Mouse (Mus musculus) cerebral cortex, adult 2 months (tissue): ENCODE results near the gene Zscan22.

Source experiments
- WGBS: fragments of 180-500 bp; shearing (Covaris S2); methylation state at CpG from one replicate; pipeline ENCODE4 v1.1.7; 2018; 5-methylcytosine and 5-hydroxymethylcytosine counted together

The Zscan22 gene

DNA sequence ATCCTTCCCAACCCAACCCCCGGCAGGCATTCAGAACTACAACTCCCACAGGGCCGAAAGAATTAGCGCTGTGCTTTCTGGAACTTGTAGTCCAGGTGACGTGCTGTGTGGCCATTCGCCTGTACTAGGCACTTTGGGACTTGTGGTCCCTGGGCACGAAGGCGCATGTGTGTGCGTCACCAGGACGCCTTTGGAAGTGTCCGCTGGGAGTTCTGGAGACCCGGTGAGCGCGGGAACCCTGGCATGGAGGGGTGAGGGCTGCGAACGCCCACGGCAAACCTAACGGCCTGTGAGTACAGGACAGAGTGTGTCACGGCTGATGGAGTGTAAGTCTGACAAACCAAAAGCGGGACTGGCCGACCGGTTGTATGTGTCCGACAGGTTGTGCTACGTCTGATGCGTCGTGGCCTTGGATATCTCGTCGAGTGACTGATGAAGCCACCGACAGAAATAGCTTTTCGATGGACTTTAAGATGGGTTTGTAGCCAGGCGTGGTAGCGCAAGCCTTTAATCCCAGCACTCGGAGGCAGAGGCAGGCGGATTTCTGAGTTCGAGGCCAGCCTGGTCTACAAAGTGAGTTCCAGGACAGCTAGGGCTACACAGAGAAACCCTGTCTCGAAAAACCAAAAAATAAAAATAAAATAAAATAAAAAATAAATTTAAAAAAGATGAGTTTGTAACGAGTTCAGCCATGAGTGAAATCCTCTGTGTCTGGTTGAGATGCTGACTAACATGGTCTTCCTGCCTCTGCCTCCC is at the start of gene Zscan22:
Gene Zscan22, plus strand, starts transcription at position 161 of the 756 bp plus-strand sequence.
- WGBS: 5% methylated on average over 36 of the region's 36 CpGs

DNA sequence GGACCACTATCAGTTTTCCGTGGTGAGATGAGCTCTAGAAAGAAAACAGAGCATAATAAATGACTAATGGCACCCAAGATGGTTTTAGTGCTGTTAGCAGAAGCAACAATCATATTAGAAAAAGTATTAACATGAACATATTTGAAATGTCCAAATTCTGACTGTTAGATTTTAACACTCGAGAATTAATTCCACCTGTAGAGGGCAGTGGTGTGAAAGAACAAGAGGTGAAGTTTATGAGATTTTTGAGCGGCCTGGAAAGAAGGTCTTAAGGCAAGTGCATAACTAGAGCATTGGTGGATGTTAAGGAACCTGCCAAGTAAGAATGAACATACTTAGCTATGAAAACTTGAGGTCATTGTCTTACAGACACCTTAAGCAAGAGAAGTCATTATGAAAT is 23.3 kb upstream of the Zscan22 start:
- WGBS: 18% methylated on average over 3 of the region's 3 CpGs

DNA sequence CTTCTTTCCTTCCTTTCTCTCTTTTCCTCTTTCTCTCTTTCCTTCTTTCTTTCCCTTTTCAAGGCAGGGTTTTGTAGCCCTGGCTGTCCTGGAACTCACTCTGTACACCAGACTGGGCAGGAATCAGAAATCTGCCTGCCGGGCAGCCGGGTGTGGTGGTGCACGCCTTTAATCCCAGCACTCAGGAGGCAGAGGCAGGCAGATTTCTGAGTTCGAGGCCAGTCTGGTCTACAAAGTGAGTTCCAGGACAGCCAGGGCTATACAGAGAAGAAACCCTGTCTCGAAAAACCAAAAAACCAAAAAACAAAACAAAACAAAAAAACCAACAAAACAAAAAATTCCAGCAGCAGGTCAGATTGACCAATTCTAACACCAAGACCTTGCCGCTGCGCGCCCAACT is 17.1 kb upstream of the Zscan22 start:
- 33% methylated on average over 8 of the region's 8 CpGs for WGBS

DNA sequence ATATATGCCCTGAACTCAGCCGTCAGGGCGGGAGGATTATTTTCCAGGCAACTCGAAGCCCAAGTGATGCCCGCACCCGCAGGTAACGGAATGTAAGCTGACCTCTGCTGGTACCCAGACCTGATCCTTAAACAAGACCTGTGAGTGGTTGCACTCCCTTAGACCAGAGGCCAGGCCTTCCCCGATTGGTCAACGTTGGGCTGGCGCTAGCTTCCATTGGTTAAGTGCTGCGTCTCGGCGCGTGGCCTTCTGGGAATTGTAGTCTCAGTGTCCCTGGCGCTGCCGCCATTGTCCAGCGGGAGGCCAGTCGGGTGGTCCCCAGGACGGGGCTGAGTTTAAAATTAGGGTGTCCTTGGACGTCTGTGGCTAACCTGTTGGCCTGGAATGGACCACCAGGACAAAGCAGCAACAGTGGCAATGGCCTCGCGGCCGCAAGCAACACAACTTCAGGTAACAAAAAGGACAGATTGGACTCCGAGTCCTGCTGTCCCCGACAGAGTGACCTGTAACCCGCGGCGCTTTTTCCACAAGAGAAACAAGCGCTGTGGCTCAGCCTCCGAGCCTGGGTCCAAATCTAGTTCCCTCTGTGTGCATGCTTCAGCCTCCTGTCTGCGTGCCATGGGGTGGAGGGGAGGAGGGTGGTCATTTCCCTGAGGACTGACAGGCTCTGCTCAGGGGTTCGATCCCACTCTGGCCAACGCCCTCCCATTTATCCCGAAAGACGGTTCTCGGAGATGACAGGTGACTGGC is 16.5 kb upstream of the Zscan22 start, which contains the start of gene Zfp128:
Gene Zfp128, plus strand, starts transcription at position 267 of the 750 bp plus-strand sequence.
- WGBS: under 1% methylated on average over 35 of the region's 35 CpGs

DNA sequence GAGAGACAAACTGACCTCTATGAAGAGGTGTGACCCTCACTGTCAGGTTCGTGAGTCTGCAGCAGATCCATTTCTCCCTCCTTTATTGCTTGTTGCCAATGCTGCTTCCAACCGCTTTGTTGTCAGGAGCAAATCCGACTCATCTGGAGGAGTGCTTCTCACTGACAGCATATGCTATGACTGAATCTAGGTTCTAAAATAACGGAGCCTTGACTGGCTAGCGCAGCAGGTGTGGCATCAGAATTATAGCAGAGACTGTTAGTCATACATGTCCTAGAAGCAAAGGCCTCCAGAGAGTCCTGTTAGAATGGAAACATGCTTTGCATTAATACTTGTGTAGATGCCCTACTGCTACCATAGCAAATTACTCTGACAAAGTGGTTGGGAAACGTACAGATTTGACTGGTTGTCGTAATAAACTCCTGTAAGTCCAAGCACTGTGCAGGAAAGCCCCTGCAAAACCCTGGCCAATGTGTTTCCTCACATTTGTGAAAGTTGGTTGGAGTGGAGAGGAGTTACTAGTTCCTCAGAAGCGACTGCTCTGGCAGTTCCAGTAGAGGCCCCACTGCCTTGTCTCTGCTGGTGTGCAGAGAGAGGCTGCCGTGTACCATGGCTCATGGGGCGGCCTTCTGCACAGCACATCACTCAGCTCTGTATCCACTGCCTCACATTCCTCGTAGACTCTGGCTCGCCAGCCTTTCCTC is 10.9 kb upstream of the Zscan22 start:
- 73% methylated on average over 12 of the region's 12 CpGs for WGBS

DNA sequence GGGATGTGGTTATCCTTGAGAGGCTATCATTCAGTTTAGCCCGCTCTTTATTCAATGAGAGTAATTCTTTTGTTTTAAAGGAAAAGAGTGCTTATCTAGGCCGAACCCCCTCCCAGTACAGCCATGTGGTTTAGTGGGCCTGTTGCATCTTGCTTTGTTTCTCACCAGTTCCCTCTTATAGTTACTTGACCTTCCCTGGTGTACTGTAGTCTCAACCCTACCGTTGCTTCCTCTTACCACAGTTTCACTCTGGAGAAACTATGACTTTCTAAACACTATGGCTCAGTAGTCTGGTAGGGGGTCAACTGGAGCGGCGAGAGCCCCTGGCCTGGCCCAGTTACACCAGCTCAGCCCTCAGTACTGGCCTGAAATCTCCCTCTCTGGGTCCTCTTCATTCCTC is 10.0 kb upstream of the Zscan22 start:
- WGBS: 88% methylated on average over 5 of the region's 5 CpGs

DNA sequence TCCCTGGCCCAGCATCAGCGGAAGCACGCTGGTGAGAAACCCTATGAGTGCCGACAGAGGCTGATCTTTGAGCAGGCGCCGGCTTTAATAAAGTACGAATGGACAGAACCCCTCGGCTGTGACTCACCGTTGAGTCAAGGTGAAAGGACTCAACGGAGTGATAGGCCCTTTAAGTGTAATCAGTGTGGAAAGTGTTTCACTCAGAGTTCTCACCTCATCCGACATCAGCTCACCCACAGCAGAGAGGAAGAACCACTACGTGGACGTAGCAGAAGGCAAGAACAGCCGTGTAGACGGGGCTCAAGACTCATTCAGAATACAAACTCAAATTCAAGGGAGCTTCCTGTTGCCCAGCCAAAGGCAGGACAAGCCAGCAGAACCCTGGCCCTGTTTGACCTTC is 6.7 kb upstream of the Zscan22 start:
- 95% methylated on average over 14 of the region's 14 CpGs for WGBS

DNA sequence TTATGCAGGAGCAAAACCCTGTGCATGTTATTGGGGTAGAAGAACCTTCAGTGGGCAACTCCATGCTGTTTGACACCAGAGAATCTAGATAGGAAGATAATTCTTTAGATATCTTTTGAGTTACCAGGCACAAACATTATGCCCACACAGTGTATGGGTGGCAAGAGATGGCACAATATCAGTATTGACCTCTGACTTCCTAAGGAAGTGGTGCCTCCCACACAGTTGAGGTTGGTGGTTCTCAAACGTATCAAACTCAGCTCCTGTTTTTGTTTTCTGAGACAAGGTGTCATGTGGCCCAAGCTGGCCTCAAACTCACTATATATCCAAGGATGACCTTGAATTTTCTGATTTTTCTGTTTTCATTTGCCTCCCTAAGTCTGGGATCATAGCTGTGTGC is 6.3 kb upstream of the Zscan22 start:
- WGBS: 58% methylated on average over 1 of the region's 1 CpGs

DNA sequence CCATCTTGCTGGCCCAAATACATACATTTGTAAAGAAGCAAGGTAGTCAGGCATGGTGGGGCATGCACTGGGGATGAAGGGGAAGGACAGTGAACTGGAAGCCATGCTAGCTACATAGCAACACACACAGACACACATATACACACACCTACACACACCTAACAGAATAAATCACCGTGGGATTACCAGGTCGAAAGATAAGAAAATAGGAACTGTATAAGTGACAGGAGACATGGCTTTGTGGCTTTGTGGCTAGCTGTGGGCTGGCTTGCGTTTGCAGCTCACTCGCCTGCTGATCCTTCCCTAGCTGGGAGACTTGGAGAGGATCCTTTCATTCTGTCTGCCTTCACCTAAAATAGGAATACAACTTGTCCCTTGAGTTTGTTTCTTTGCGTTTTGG is 3.9 kb downstream of the Zscan22 start:
- WGBS: 82% methylated on average over 5 of the region's 5 CpGs

DNA sequence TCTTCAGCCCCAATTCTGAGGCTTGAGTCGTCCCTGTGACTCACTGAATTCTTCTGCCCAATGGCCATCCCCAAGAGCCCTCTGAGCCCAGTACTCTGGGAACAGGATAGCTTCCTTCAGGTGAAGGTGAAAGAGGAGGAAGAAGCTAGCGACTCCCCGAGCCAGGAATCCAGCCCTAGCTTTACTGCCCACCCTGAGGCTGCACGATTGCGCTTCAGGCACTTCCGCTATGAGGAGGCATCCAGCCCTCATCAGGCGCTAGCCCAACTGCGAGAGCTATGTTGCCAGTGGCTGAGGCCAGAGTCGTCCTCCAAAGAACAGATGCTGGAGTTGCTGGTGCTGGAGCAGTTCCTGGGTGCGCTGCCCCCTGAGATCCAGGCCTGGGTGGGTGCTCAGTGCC is 6.0 kb downstream of the Zscan22 start:
- 63% methylated on average over 10 of the region's 10 CpGs for WGBS

DNA sequence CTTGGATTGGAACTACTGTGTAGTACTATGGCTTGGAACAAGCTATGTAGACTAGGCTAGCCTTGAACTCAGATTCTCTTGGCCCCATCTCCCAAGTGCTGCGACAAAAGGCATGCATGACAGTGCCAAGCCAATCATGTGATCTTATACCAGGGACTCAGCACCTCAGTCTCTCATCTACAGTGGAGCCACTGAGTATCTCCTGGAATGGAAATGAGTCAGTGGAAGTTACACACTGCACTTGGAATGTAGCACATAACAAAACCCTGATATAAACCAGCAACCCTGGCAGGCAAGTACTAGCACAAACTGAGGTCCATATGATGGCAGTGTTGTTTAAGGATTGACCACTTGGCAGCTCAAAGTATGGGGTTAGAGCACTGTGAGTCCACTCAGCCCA is 7.5 kb downstream of the Zscan22 start:
- WGBS: 77% methylated on average over 1 of the region's 1 CpGs

DNA sequence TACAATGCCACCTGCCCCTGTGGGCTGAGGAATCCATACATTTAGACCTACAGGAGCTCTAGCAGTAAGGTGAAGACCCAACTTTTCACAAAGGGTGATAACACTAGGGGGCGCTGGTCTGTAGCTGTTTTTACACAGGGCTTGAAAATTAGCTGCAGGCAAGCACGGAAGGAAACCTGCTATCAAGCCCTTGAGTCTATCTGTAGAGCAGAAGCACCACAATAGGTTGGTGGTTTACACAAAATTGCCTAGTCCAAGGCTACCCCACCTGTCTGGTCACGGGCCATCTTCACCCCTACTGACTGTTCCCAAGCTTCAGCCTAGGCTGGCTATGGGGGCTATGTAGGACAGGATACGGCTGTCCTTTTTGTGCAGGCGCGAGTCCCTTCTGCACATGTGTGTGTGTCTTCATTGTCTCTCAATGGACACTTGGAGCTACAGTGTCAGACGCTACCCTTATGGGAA is 11.9 kb downstream of the Zscan22 start:
- WGBS: 26% methylated on average over 7 of the region's 7 CpGs

DNA sequence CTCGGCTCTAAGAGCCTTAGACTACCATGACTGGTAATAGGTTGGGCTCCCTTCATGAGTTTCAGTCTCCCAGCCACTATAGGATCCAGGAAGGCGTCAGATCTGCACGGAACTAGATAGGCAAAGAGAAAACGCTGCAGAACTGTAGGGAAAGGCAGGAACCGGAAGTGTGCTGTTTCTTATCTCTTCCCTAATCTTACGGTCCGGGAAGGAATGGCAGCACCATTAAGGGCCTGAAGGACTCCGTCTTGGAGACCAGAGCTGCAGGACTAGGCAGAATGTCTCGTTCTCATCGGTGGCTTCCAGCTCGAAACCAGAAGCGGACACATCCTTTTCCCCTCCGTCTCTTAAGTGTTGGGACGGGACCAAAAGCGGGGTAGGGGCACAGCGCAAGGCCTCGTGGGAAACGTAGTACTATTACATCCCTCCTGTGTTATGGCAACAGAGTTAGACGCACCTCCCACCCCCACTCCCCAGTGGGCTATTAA is 12.6 kb downstream of the Zscan22 start:
- 2% methylated on average over 19 of the region's 19 CpGs for WGBS

DNA sequence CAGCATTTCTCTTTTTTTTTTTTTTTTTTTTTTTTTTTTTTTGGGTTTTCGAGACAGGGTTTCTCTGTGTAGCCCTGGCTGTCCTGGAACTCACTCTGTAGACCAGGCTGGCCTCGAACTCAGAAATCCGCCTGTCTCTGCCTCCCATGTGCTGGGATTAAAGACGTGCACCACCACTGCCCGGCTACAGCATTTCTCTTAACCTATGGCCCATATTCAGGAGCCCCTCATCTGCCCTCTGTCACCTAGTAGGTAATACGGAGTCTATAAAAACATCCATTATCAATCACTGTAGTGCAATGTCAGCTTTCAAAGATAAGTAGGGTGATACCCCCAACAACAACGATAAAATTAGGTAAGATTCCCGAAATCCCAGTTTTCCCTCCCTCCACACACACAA is 22.9 kb downstream of the Zscan22 start:
- WGBS: 84% methylated on average over 7 of the region's 8 CpGs

DNA sequence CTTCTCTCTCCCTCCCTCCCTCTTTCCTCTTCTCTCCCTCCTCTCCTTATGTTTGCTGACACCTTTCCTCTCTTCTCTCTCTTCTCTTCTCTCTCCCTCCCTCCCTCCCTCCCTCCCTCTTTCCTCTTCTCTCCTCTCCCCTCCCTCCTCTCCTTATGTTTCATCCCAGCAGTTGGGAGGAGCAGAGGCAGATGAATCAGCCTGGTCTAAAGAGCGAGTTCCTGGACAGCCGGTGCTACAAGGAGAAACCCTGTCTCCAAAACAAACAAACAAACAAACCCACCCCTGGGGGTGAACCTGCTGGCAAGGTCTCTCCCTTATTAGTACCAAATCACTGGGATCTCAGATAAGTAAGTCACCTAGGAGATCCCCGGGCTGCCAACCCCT is 23.7 kb downstream of the Zscan22 start:
- 1% methylated on average over 3 of the region's 3 CpGs for WGBS

DNA sequence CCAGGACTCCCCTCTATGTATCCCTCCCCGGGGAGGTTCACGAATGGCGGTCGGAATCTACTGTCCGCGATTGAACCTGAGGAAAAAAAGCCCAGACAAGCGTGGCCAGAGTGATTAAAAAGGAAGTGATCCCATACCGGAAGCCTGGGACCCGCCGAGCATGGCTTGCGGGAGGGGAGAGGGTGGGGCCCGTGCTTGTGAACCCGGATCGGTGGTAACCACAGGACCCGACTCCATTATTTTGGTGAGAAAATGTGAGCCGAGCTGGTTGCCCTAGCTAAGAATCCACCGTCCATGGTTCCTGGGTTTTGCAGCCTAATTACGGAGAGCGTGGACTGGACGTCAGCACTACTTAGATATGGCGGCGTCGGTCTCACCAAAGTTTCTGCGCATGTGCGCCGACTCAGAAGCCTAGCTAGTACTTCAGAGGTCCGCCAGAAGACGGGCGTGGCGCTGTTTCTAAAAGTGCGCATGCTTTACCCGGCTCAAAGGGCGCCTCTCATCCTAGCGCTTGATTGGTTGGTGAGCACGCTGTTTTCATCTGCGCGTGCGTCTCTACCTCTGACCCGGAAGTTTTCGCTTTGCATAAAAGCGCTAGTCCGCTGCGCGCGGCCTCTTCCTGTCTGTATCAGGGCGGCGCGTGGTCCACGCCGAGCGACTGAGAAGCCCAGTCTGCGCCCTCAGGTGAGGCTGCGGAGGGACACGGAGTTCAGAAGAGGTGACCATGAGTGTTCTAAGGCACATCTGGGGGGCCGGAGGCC is 24.3 kb downstream of the Zscan22 start, which contains the start of gene Rps5:
Gene Rps5, plus strand, starts transcription at position 586 of the 761 bp plus-strand sequence.
- WGBS: under 1% methylated on average over 55 of the region's 55 CpGs

DNA sequence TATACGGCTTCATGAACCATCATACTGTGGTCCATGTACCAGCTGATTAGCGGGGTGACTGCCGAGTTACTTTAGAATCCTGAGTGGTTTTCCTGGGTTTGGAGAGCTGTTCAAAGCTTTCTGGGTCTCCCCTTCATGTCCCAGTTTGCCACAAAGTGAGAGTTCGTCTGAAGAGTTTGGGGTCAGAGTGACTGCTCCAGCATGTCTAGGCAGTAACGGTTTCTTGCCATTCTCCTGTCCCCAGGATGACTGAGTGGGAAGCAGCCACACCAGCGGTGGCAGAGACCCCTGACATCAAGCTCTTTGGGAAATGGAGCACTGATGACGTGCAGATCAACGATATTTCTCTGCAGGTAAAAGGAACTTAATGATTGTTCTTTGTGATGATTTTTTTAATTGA is 25.1 kb downstream of the Zscan22 start:
- 3% methylated on average over 8 of the region's 8 CpGs for WGBS

DNA sequence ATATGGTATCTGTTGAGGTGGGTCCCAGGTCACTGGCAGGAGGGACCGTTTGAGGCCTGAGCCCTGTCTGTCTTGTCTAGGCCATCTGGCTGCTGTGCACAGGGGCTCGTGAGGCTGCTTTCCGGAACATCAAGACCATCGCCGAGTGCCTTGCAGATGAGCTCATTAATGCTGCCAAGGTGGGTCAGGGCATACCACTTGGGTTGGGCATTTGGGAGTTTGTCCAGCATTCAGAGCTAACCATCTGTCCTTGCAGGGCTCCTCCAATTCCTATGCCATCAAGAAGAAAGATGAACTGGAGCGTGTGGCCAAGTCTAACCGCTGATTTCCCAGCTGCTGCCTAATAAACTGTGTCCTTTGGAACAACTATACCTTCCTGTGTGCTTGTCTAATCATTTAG is 28.7 kb downstream of the Zscan22 start:
- 84% methylated on average over 7 of the region's 7 CpGs for WGBS

DNA sequence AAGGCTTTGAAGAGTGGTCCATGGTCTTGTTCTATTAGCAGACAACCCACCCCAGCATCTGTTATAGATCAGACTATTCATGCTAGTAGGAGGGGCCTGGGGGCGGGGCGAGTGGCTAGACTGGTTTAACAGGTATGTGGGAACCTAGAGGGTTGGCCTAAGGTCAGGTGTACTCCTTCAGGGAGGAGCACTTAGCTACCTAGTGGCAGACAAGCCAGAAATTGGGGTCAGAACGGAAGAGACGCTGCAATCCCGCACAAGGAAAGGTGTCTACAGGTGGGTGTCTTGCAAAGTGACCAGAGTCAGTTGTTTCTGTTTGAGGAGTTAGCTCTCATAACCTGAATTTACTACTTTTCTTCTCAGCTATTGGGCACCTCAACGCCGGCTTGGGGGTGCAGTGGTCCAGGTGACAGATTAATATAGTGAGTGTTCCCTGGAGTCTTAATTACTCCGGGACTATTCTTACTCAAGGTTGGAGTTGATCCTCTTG is 29.6 kb downstream of the Zscan22 start, which contains the start of gene Rnf225:
Gene Rnf225, plus strand, starts transcription at position 226 of the 490 bp plus-strand sequence.
- 50% methylated on average over 8 of the region's 8 CpGs for WGBS

DNA sequence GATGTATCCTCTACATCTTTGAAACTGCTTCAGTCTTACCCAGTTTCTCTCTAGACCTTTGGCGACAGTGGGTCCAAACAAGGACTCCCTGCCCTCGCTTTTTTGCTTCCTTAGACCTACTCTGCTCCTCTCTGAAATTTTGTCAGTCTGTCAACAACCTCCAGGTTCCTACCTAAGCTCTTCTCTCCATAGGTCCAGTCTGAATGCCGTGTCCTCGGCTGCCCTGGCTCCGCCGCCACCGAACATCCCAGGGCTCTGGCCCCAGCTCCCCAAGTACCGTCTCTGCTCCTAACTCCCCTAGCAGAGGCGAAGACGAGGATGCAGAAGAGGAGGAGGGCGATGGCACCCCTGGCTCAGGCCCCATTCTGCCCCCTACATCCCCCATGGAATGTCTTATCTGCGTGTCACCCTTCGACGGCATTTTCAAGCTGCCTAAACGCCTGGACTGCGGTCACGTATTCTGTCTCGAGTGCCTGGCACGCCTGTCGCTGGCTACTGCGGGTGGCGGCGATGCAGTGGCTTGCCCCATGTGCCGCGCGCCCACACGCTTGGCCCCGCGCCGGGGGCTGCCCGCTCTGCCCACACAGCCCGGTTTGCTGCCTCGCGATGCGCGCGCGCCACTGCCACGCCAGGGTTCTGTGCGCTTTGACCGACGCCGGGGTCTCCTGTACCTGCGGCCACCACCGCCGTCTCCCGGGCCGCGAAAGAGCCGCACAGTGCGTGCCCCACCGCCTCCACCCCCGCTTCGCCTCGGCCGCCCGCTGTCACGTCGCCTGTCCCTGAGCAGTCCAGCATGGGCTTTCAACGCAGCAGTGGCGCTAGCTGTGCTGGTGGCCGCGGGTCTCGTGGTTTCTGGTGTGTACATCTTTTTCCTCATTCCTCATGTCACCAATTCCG is 30.3 kb downstream of the Zscan22 start:
- WGBS: 8% methylated on average over 65 of the region's 65 CpGs
